Mouse (Mus musculus) v-Abl transformed pro-B cells (cell line): ENCODE results near the gene Rtn4rl2.

Experiments used
- in situ Hi-C, 2 experiments: fragments of 400-800 bp; cut with MboI; formaldehyde crosslinking; loops; one replicate each; pipeline ENCODE4 v1.15.1; 2025; ENCODE audit not compliant: unreplicated experiment in 2 of 2

Rtn4rl2 gene

GRCm38 (mm10) chr2:84886234-84886731, at the start of gene Rtn4rl2:
TSS of gene Rtn4rl2 (minus strand) at chr2:84886710.
- in situ Hi-C loops: no loop called here

- in situ Hi-C loops: no loop called here
Observed at GRCm38 (mm10) chr2:84935065-84935464, 48.6 kb upstream of the Rtn4rl2 start.

- in situ Hi-C loops: no loop called here
Observed at GRCm38 (mm10) chr2:84934649-84935007, 48.1 kb upstream of the Rtn4rl2 start.

GRCm38 (mm10) chr2:84933992-84934648, 47.6 kb upstream of the Rtn4rl2 start:
- in situ Hi-C loops: no loop called here

- in situ Hi-C loops: no loop called here
Observed at GRCm38 (mm10) chr2:84930186-84930585, 43.7 kb upstream of the Rtn4rl2 start.

- in situ Hi-C loops: no loop called here
Observed at GRCm38 (mm10) chr2:84919601-84920108, 33.1 kb upstream of the Rtn4rl2 start.

GRCm38 (mm10) chr2:84918188-84918587, 31.7 kb upstream of the Rtn4rl2 start:
- in situ Hi-C loops: no loop called here

GRCm38 (mm10) chr2:84916548-84917320, 30.2 kb upstream of the Rtn4rl2 start:
- in situ Hi-C loops: no loop called here

- in situ Hi-C loops: no loop called here
Observed at GRCm38 (mm10) chr2:84915330-84915729, 28.8 kb upstream of the Rtn4rl2 start.

GRCm38 (mm10) chr2:84913881-84914280, 27.4 kb upstream of the Rtn4rl2 start:
- in situ Hi-C loops: loop anchor here (5.0 kb wide), 2 partner anchors 38 to 98 kb away; no protein-coding TSS in a partner anchor

GRCm38 (mm10) chr2:84912722-84913121, 26.2 kb upstream of the Rtn4rl2 start:
- in situ Hi-C loops: loop anchor here (5.0 kb wide), 2 partner anchors 40 to 100 kb away; no protein-coding TSS in a partner anchor

- in situ Hi-C loops: loop anchor here (5.0 to 10.0 kb wide), 6 partner anchors 39 to 668 kb away; no protein-coding TSS in a partner anchor
Observed at GRCm38 (mm10) chr2:84896686-84897085, 10.2 kb upstream of the Rtn4rl2 start.

GRCm38 (mm10) chr2:84895495-84896198, 9.1 kb upstream of the Rtn4rl2 start:
- in situ Hi-C loops: loop anchor here (5.0 to 10.0 kb wide), 6 partner anchors 38 to 669 kb away; no protein-coding TSS in a partner anchor

- in situ Hi-C loops: loop anchor here (5.0 to 10.0 kb wide), 7 partner anchors 36 to 671 kb away; partner anchors contain the start of gene Timm10 (in 1 of the 2)
Observed at GRCm38 (mm10) chr2:84893359-84893758, 6.8 kb upstream of the Rtn4rl2 start.

GRCm38 (mm10) chr2:84890045-84890340, 3.5 kb upstream of the Rtn4rl2 start:
- in situ Hi-C loops: loop anchor here (5.0 to 10.0 kb wide), 7 partner anchors 33 to 675 kb away; partner anchors contain the start of gene Timm10 (in 1 of the 2)

- in situ Hi-C loops: loop anchor here (5.0 to 10.0 kb wide), 7 partner anchors 32 to 675 kb away; partner anchors contain the start of gene Timm10 (in 1 of the 2)
Observed at GRCm38 (mm10) chr2:84889316-84890044, 3.0 kb upstream of the Rtn4rl2 start.

GRCm38 (mm10) chr2:84888657-84889315, 2.3 kb upstream of the Rtn4rl2 start:
- in situ Hi-C loops: no loop called here

- in situ Hi-C loops: no loop called here
Observed at GRCm38 (mm10) chr2:84887411-84888271, 1.1 kb upstream of the Rtn4rl2 start.
